Mouse (Mus musculus) liver, embryonic 11.5 days (tissue): Measurements from ENCODE around the gene Nup210. TPM values are rescaled to one million over a fixed set of nuclear protein-coding genes. Genes with fewer than 3 reads are reported as not detected.

Source experiments
- ATAC-seq: fragments of 200-750 bp; cut with Nextera tagmentation; replicated peaks from 2 replicates; pipeline ENCODE4 v1.8.0; 2017; ENCODE audit warnings: moderate number of reproducible peaks, mild to moderate bottlenecking, moderate TSS enrichment, moderate library complexity; ENCODE audit not compliant: low FRiP score
- DNase-seq: peaks from one replicate; pipeline ENCODE4 v3.0.0-alpha.2; 2017; ENCODE audit warnings: low spot score
- H3K27ac ChIP-seq: fragments of 300-500 bp; sonication (generic); 2 replicates; pipeline ENCODE4 v1.5.1; 2014; ENCODE audit warnings: mild to moderate bottlenecking, low read depth, low read length, control low read depth
- H3K27me3 ChIP-seq: fragments of 300-500 bp; sonication (generic); replicated peaks from 2 replicates; pipeline ENCODE4 v1.6.1; 2014; ENCODE audit warnings: low read length, mixed read lengths; ENCODE audit not compliant: control insufficient read depth, insufficient read depth
- H3K36me3 ChIP-seq: fragments of 300-500 bp; sonication (generic); 2 replicates; pipeline ENCODE4 v1.6.1; 2014; ENCODE audit warnings: mild to moderate bottlenecking, low read length, moderate library complexity, mixed read lengths; ENCODE audit not compliant: control insufficient read depth, insufficient read depth
- H3K4me1 ChIP-seq: fragments of 300-500 bp; sonication (generic); replicated peaks from 2 replicates; pipeline ENCODE4 v1.6.1; 2014; ENCODE audit warnings: low read length, mixed read lengths; ENCODE audit not compliant: control insufficient read depth, insufficient read depth
- H3K4me2 ChIP-seq: fragments of 300-500 bp; sonication (generic); 2 replicates; pipeline ENCODE4 v1.6.1; 2014; ENCODE audit warnings: mild to moderate bottlenecking, control low read depth, moderate library complexity
- H3K4me3 ChIP-seq: fragments of 300-500 bp; sonication (generic); 2 replicates; pipeline ENCODE4 v1.5.1; 2014; ENCODE audit warnings: low read depth, low read length, control low read depth
- H3K9ac ChIP-seq: fragments of 300-500 bp; sonication (generic); 2 replicates; pipeline ENCODE4 v1.6.1; 2014; ENCODE audit warnings: low read depth, low read length, control low read depth
- H3K9me3 ChIP-seq: fragments of 300-500 bp; sonication (generic); 2 replicates; pipeline ENCODE4 v1.6.1; 2016; ENCODE audit warnings: low read length, inconsistent platforms, mixed read lengths; ENCODE audit not compliant: control insufficient read depth
- WGBS: fragments of 180-500 bp; shearing (Covaris S2); extraction: QIAGEN DNeasy Blood & Tissue Kit; methylation state at CpG from one replicate; pipeline ENCODE4 v1.1.7; 2014; 5-methylcytosine and 5-hydroxymethylcytosine counted together
- polyA plus RNA-seq: library from polyadenylated mRNA; unstranded; fragments of >200 nt; fragmentation: Nextera tagmentation; extraction: Ambion mirVana; gene quantifications from 2 replicates; pipeline ENCODE4 v1.2.1, GENCODE M21; 2014

The Nup210 gene
- polyA plus RNA-seq, 1 experiment from 2014 or later, result 53.5 TPM

DNA sequence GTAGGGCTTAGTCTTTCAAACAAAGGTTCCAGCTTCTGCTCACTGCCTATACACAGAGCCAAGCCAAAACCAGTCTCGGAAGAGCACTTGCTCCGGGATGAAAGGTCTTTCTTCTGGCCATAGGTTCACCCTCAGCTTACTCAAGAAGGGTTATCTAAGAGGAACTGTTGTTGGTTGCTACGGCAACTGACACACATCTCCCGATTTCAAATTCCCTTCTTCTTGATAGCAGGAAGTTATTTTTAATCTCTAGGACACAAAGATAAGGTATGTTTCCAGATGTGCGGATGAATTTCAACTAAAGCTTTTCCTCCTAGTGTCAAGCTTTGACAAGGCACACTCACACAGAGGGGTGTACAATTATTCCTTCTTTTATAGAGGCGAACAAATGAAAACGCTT lies 68.6 kb downstream of the Nup210 start:
- Histone ChIP-seq H3K9me3 (no peaks in the 10 kb centered on the region), H3K36me3 (peaks cover 8% of the 10 kb centered on the region; the same call in 1 of the 2 replicates), H3K4me2 (no peak overlapping the region), H3K27me3 (no peaks in the 10 kb centered on the region), H3K9ac (no peak overlapping the region), H3K4me3 (no peak overlapping the region), H3K4me1 (no peaks in the 10 kb centered on the region), H3K27ac (no peak overlapping the region)
- no peak for ATAC-seq
- no peak for DNase-seq
- WGBS, result 70% methylated on average over 7 of the region's 7 CpGs

DNA sequence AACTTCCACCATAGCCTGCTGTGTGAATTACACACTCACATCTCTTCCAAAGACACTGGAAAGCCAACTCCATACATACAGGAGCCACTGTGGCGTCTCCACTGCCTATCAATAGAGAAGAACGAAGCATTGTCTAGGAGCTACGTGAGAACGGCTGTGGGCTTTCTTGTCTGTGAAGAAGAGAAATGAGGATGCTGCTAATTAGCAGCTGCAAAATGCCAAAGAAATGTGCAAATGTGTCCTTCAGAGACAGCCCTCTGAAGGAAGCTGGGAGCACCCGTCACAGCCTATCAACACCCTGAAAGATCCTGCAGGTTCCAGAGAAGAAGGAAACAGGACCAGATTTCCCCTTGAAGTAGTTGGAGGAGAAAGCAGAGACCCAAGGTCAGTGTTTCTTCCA lies 69.2 kb downstream of the Nup210 start:
- WGBS, result 83% methylated on average over 5 of the region's 5 CpGs
- no peak for ATAC-seq

DNA sequence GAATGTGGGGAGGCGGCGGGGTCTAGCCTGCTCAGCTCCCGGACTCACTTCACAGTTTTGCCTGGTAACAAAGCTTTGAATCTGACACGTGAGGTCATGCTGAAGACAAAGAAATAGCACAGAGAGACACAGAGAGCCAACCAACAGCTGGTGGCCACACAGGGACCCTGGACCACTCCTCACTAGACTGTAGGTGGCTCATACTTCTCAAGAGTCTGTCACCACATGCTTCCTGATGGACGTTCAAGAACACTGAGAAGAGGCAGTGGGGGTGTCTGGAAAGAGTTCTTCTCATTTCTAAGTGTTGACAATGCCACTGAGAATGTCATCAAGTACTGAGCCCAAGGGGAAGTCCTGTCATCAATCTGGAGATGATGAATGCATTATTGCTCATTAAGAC lies 70.4 kb downstream of the Nup210 start:
- DNase-seq (no peak), ATAC-seq (no peak)
- peaks cover 9% of the 10 kb centered on the region; the same call in 1 of the 2 replicates for H3K36me3 ChIP-seq
- no peaks in the 10 kb centered on the region for H3K4me1 ChIP-seq
- H3K9me3 ChIP-seq, result no peaks in the 10 kb centered on the region
- WGBS, result 88% methylated on average over 5 of the region's 5 CpGs
- H3K27me3 ChIP-seq, result no peaks in the 10 kb centered on the region
- H3K4me2 ChIP-seq, result no peak overlapping the region
- H3K4me3 ChIP-seq, result no peak overlapping the region
- H3K9ac ChIP-seq, result no peak overlapping the region
- H3K27ac ChIP-seq, result no peak overlapping the region

More for the DNA sequence above, 69.2 kb downstream of the Nup210 start:
- Histone ChIP-seq H3K4me3 (no peak overlapping the region), H3K27ac (no peak overlapping the region), H3K9ac (no peak overlapping the region), H3K9me3 (no peaks in the 10 kb centered on the region), H3K4me2 (no peak overlapping the region), H3K27me3 (no peaks in the 10 kb centered on the region), H3K36me3 (peaks cover 9% of the 10 kb centered on the region; the same call in 1 of the 2 replicates), H3K4me1 (no peaks in the 10 kb centered on the region)
- no peak for DNase-seq

DNA sequence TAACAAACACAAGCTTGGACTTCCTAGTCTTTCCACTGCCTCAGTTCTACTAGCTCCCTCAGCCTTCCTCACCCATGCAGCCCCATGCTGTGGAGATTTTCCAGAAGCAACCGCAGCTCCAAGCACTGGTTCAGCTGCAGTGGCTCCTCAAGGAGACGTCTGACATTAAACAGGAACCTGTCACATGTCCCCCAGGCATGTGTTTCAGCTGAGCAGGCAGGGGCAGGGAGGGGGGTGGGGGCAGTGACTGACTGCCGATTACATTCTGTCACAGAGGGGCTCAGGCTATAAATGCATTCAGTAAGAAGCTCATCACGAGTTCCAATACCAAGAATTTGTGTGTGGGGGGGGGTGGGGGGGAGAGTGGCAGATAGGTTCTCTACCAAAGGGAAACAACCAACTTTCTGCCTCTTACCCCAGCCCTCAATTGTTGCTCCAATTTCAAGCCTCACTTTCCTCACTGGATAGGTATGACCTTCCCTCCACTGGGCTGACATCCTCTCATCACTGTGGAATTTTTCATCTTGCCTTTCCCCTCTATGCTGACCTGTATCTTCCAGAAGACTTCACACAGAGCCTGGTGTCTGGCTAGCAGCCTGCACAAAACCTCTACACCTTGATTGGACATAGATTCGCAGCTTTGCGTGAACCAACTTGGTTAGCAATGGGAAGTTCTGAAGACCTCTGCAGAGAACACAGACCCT lies 71.8 kb downstream of the Nup210 start:
- Histone ChIP-seq H3K27ac (no peak overlapping the region), H3K9ac (no peak overlapping the region), H3K4me1 (no peaks in the 10 kb centered on the region), H3K9me3 (no peaks in the 10 kb centered on the region), H3K4me2 (no peak overlapping the region), H3K36me3 (peaks cover 15% of the 10 kb centered on the region), H3K27me3 (no peaks in the 10 kb centered on the region), H3K4me3 (no peak overlapping the region)
- ATAC-seq (no peak), DNase-seq (no peak)
- WGBS, result 60% methylated on average over 6 of the region's 6 CpGs

DNA sequence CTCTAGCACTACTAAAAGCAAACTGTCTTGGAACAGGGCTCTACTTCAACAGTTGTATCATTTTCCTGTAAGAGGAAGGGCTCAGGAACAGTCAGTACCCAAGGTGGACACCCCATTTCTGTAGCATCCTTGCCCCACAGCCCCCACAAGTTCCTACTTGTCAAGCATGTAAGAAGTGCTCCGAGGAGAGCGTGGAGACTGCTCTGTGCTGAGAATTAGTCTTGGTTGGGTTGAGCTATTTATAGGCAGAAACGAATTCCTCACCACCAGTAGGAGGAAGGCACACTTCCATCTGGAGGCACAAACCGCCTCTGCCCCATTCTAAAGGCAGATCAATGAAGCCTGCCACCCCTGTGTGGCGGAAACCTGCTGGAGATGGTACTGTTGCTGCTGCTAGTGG lies 75.3 kb downstream of the Nup210 start:
- Histone ChIP-seq H3K4me2 (no peak overlapping the region), H3K9ac (no peak overlapping the region), H3K36me3 (peaks cover 23% of the 10 kb centered on the region), H3K4me1 (no peaks in the 10 kb centered on the region), H3K9me3 (no peaks in the 10 kb centered on the region), H3K4me3 (no peak overlapping the region), H3K27me3 (no peaks in the 10 kb centered on the region), H3K27ac (no peak overlapping the region)
- ATAC-seq, result no peak
- WGBS, result 83% methylated on average over 5 of the region's 5 CpGs
- DNase-seq, result no peak

DNA sequence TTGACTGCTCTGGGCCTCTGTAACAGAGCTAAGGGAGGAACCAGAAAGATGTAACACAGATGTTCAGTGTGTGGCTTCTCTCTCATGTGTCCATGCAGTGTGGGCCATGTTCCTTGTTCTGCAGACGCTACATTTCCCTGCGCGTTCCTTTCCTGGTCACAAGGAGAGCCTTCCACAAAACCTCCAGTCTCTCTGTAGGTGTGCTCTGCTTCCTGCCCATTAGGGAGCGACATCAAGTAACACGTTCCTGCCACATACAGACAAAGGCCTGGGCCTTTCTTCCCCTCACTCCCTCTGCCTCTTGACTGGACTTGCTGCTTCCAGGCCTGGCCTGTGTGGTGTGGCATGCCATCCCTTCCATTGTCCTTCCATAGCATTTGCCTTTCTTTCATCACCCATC lies 88.4 kb downstream of the Nup210 start:
- H3K27me3 ChIP-seq, result no peaks in the 10 kb centered on the region
- WGBS, result 93% methylated on average over 5 of the region's 5 CpGs
- no peaks in the 10 kb centered on the region for H3K4me1 ChIP-seq
- H3K4me2 ChIP-seq, result no peak overlapping the region
- H3K4me3 ChIP-seq, result no peak overlapping the region
- peaks cover 8% of the 10 kb centered on the region; the same call in 1 of the 2 replicates for H3K36me3 ChIP-seq
- H3K27ac ChIP-seq, result no peak overlapping the region
- no peak for DNase-seq
- no peak for ATAC-seq
- no peaks in the 10 kb centered on the region for H3K9me3 ChIP-seq
- H3K9ac ChIP-seq, result no peak overlapping the region

DNA sequence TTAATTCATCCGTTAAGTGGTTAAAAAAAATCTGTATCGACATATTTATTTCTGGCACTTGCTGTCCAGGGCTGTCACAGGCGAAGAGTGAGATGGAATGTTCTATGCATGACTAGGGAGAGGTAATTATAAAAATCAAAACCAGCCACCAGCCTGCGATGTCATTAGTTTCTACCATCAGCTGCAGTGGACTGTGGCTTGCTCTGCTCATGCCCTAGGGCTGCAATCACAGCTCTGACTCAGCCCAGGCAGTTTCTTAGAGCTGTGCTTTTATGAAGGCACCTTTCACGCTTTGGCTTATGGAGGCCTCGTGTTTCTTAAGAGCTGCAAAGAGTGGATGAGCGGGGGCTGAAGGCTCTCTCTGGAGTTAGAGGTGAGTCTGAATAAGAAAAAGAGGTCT lies 95.8 kb downstream of the Nup210 start:
- Histone ChIP-seq H3K9me3 (no peaks in the 10 kb centered on the region), H3K36me3 (0 out of 2 replicates have a peak, but pooled peaks cover 2% of the 10 kb centered on the region), H3K9ac (no peak overlapping the region), H3K4me2 (no peak overlapping the region), H3K4me1 (no peaks in the 10 kb centered on the region), H3K27ac (no peak overlapping the region), H3K4me3 (no peak overlapping the region), H3K27me3 (no peaks in the 10 kb centered on the region)
- no peak for ATAC-seq
- DNase-seq, result no peak
- 85% methylated on average over 7 of the region's 7 CpGs for WGBS

DNA sequence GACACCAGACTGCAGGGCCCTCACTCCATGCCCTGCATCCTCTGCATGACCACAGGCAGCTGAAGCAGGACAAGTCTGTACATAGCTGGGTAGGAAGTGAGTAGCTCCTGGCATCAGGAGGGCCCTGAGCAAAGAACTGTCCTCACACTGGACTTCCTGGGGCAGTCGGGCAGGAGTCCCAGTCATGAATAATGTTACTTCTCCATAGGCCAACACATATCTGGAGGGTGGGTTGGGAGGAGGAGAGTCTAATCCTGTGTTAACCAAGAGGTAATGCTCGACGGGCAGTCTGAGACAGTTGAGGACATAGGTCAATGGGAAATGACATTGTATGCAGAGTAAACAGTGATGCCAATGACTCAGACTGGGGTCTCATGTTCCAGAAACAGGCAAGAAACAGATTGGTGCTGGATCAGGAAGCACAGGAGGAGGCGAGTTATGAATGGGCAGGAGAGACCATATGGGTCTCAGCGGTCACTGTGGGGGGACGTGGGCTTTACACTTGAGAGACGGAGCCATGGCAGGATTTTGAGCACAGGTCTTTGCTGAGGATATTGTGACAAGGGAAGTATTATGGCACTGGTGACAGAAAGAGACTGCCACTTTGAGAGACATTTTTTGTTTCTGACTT lies 99.9 kb downstream of the Nup210 start:
- no peak overlapping the region for H3K4me3 ChIP-seq
- no peak overlapping the region for H3K27ac ChIP-seq
- H3K9me3 ChIP-seq, result no peaks in the 10 kb centered on the region
- WGBS, result 85% methylated on average over 7 of the region's 7 CpGs
- no peak overlapping the region for H3K9ac ChIP-seq
- 0 out of 2 replicates have a peak, but pooled peaks cover 2% of the 10 kb centered on the region for H3K36me3 ChIP-seq
- H3K4me2 ChIP-seq, result no peak overlapping the region
- no peak for ATAC-seq
- 0 out of 2 replicates have a peak, but pooled peaks cover 2% of the 10 kb centered on the region for H3K4me1 ChIP-seq
- no peak for DNase-seq
- no peaks in the 10 kb centered on the region for H3K27me3 ChIP-seq
